Mouse (Mus musculus) ZHBTc4 (cell line): ENCODE measurements at regions not wholly inside any gene's neighbourhood (a gene's known extent, or its start where the extent isn't known, plus 50 kb on each side); places are given as distances from the start of the nearest gene placed in this dataset.

Experiments used
- DNase-seq: peaks from one replicate; pipeline ENCODE4 v3.0.0-alpha.2; 2011; ENCODE audit warnings: low read depth, low spot score

- no peak for DNase-seq
These were observed 222.6 kb downstream of the Wdr11 start for GRCm38 (mm10) chr7:129814149-129814860.

DNA sequence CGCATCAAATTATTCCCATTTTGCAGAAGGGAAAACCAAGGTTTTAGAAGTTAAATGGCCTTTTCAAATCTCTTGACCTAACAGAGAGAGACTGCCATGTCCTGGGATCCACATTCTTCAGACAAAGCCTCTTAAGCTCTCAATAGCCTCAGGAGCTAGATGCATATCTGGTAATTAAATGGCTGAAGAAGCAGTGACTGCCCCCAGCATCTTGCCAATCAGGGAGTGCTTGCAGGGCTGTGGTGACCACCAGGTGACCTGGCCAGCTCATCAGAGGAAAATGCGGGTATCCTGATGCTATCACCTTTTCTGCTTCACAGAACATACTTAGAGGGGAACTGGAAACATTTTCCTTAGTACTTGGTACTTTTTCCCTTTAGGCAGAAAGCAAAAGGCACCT is 227.2 kb downstream of the Wdr11 start:
- DNase-seq, result no peak

DNA sequence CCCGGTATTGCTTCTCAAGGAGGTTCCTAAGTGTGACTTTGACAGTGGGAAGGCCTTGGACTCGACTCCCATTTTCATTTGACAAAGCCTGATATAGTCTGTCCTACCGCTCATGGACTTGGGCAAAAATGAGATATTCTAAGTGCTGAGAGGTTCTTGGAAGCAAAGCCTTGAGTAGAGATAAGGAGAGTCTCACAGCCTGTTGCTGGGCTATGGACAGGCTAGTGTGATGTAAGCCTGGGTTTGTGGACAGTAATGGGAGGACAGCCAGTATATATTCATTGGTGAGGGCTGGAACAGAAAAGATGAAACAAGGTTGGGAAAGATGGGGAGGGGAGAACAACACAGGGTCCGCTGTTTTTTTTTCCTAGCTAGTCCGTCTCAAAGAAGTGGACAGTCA is 228.0 kb downstream of the Wdr11 start:
- no peak for DNase-seq

DNA sequence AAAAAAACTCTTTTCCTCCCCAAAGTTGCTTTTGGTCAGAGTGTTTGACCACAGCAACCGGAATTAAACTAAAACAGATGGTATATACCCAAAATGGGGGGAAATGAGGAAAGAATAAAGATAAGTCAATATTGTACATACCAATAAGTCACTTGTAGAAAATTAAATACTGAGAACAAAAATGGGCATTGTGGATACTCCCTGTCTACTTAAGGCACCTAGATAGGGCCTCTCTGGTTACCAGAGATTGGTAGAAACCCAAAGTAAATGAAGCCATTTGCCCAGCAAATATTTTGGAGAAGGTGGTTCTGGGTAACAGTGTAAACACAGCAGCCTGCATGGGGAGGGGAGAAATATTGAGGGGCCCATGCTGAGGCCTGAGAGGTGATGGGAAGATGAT is 237.3 kb downstream of the Wdr11 start:
- DNase-seq, result no peak

DNA sequence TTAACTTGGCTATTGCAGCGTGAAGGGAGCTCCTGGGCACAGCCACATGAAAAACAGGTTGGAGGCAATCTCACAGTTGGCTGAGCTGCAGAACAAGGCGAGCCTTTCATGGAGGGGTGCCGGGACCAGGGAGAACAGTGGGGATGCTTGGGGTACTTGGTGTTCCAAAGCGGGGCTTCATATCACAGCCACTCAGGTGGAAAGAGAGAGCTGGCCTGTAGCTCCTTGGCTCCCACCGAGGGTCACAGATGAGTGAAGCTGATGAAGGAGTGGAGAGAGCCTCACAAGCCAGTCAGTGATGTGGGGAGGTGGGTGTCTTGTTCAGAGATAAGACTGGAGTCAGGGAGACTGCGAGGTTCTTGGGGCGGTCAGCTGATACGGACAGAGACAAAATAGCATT is 241.2 kb downstream of the Wdr11 start:
- no peak for DNase-seq

DNA sequence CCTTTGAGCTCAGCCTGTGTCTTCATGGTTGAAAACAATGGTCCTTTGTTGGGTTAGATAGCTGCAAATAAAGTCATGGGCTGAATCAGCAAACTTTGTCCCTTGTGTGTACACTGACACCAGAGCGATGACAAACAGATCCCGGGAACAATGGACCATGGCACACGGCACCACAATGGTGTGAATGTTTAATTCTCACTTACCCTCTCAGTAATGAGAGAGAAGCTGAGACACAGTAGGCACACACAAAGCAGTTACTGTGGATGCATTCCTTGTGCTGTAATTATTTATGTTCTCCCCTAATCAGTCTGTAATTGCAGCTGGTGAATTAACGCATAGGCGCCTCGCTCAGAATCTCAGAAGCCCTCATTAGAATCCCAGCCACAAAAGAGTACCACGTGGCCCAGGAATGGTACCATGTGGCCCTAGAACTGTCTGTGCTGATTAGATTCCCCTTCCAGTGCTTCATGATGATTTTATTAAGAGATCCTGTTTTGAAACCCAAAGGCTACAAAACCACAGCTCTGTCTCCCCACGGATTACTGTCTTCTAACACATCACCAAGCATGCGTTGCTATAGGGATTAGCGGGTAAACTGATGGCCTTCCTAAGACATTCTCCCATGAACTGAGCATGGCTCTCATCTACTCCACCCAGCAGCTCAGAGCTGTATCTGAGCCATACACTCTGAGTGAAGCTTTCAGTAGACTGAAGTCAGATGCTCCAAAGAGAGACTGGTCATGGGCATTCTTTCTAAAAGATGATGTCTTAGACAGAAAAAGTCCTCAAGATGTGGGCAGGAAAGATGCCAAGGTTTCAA is 250.8 kb downstream of the Wdr11 start:
- DNase-seq, result no peak

GRCm38 (mm10) chr7:129847136-129847535 is 255.5 kb downstream of the Wdr11 start:
- DNase-seq, result peak; percentile 12

- no peak for DNase-seq
These were observed 261.9 kb downstream of the Wdr11 start for GRCm38 (mm10) chr7:129853596-129853995.

- DNase-seq, result no peak
These were observed 263.3 kb downstream of the Wdr11 start for GRCm38 (mm10) chr7:129854942-129855341.

GRCm38 (mm10) chr7:129862966-129863365 is 271.3 kb downstream of the Wdr11 start:
- DNase-seq, result no peak

DNA sequence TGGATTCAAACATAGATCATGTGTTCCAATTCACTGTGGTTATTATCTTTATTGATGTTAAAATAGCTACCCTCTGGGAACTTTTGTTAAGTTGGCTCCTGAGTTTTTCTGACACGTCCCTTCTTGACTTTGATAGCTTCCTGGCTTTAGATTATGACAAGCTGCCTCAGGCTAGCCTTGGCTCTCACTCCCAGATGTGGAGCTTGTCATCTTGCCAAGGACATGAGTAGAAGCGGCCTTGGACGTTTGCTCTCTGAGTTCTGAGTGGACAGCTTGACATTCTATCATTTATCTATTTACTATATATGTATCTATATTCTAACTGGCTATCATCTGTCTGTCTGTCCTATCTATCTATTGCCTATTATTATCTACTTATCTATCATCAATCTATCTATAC is 273.9 kb downstream of the Wdr11 start:
- DNase-seq, result no peak

GRCm38 (mm10) chr7:129872208-129872790 is 280.6 kb downstream of the Wdr11 start:
- DNase-seq, result no peak

- DNase-seq, result no peak
These were observed 284.7 kb downstream of the Wdr11 start for GRCm38 (mm10) chr7:129876202-129876851.

GRCm38 (mm10) chr7:129876852-129877223 is 285.2 kb downstream of the Wdr11 start:
- DNase-seq, result no peak

DNA sequence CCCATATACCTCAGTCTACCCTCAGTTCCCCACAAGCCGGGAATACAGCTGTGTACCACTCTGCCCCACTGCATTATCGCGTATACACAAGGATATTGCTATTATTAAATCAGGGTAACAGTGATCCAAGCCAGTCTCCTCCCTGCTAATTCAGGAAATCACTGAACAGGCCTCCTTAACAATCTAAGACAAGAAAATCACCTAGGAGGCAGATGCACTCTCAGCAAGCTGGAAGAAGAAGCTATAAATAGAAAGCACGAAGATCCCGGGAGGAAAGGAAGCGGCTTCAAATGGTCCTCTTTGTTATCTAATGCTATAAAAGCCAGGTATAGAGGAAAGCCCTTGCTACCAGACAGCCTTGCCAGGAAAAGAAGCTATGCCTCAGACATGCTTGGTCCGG is 304.6 kb downstream of the Wdr11 start:
- DNase-seq, result no peak

DNA sequence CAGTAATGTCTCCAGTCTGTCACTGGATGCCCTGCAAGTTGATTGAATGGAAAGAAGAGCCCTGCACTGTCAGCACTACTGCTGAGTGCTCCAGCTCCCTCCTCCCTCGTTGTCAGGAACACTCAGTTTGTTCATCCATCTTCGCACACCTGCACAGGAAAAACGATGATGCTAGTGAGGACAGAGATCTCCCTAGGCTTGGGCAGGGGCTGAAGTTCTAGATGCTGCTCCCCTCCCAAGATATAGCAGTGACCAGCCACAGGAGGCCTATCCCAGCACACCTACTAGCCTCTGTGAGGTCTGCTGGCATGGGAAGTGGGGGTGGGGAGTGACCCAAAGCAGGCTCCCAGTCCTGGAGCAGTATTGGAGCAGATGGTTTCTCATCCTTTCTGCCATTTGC is 305.8 kb downstream of the Wdr11 start:
- DNase-seq, result no peak

DNA sequence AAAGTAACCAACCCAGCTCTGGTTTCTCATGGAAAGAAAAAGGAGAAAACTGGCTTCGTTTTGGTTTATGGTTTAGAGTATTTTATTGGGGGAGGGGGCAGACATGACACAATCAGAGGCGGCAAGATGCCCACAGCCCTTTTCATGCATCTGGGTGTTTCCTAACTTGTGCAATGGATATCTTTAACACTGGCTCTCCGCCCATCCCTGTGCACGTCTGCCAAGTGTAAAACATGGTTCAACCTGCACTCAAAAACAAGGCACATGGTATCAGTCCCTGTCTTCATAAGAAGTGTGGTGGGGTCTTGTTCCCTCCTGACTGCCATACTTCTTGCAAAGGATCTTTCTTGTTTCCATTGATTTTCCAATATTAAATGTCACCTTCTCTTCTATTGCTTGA is 310.6 kb downstream of the Wdr11 start:
- DNase-seq, result no peak

- DNase-seq, result no peak
These were observed 311.5 kb downstream of the Wdr11 start for GRCm38 (mm10) chr7:129903126-129903525.

- DNase-seq, result no peak
These were observed 314.5 kb downstream of the Wdr11 start for GRCm38 (mm10) chr7:129906131-129906530.

- no peak for DNase-seq
These were observed 317.2 kb downstream of the Wdr11 start for GRCm38 (mm10) chr7:129908826-129909225.

- DNase-seq, result no peak
These were observed 318.1 kb downstream of the Wdr11 start for GRCm38 (mm10) chr7:129909730-129910129.

DNA sequence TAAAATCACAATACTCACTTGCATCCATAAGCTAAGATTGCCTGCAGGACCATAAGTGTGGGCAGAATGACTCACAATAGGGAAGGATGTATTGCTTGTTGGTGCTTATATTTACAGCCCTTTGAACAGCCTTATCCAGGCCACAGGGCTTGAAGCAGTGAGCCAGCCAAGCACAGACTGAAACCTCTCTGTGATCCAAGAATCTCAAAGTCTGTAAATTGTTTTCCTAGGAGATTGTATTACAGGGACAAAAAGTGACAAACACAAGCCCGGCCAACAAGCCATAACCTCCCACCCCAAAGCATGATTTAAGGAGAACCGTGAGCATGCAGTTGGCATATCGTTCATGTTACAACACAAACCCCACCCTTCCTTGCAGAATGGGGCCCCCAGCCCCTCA is 319.2 kb downstream of the Wdr11 start:
- DNase-seq, result no peak
